Mouse (Mus musculus) G1E (cell line): ENCODE measurements around the gene Midn. TPM values are rescaled to one million over a fixed set of nuclear protein-coding genes. Genes with fewer than 3 reads are reported as not detected.

Experiments used
- ATAC-seq: 2 replicates; pipeline ENCODE4 v1.8.0; 2016; ENCODE audit warnings: mild to moderate bottlenecking; ENCODE audit not compliant: insufficient number of reproducible peaks, poor library complexity, low FRiP score, severe bottlenecking; ENCODE audit errors: extremely low read depth
- DNase-seq: peaks from one replicate; pipeline ENCODE4 v3.0.0; 2012; ENCODE audit warnings: low spot score
- H3K27me3 ChIP-seq: 2 replicates; pipeline ENCODE4 v1.6.1; 2012; ENCODE audit warnings: mild to moderate bottlenecking, low read length, inconsistent platforms; ENCODE audit not compliant: insufficient read depth
- H3K36me3 ChIP-seq: replicated peaks from 2 replicates; pipeline ENCODE3; 2012; ENCODE audit warnings: mild to moderate bottlenecking, inconsistent platforms
- H3K4me1 ChIP-seq: 2 replicates; pipeline ENCODE4 v1.6.1; 2012; ENCODE audit warnings: low read depth, low read length, inconsistent platforms, mixed read lengths; ENCODE audit not compliant: insufficient read depth
- H3K4me3 ChIP-seq: 2 replicates; pipeline ENCODE4 v1.5.1; 2012; ENCODE audit warnings: low read depth, mild to moderate bottlenecking, inconsistent platforms, low read length, moderate library complexity, mixed read lengths
- H3K9me3 ChIP-seq: replicated peaks from 2 replicates; pipeline ENCODE4 v1.6.1; 2012; ENCODE audit warnings: inconsistent platforms
- CTCF ChIP-seq: IDR thresholded peaks from 2 replicates; pipeline ENCODE4 v1.5.1; 2012; ENCODE audit warnings: low read depth, low read length, inconsistent platforms, mixed read lengths
- GATA1 ChIP-seq: IDR thresholded peaks from 2 replicates; pipeline ENCODE4 v1.6.1; 2012; ENCODE audit warnings: borderline replicate concordance, low read length, inconsistent platforms, mixed read lengths
- GATA2 ChIP-seq: IDR thresholded peaks from 2 replicates; pipeline ENCODE4 v1.6.1; 2012; ENCODE audit warnings: low read depth, low read length, inconsistent platforms, borderline replicate concordance
- POLR2AphosphoS5 ChIP-seq: IDR thresholded peaks from 2 replicates; pipeline ENCODE4 v1.6.1; 2012; ENCODE audit warnings: low read depth, low read length, inconsistent platforms; ENCODE audit not compliant: insufficient replicate concordance
- TAL1 ChIP-seq: conservative IDR thresholded peaks from 2 replicates; pipeline ENCODE4 v1.6.1; 2012; ENCODE audit warnings: low read depth, low read length, inconsistent platforms, mixed read lengths
- polyA plus RNA-seq: library from polyadenylated mRNA; stranded (reverse); fragments of >175 nt; gene quantifications from 2 replicates; pipeline ENCODE4 v1.2.3, GENCODE M21; 2012
- total RNA-seq, 2 experiments: library from RNA; stranded (forward) in 1 of 2; stranded (reverse) in 1 of 2; fragments of 200-1000 nt in 1 of 2; fragments of >200 nt in 1 of 2; fragmentation: Nextera tagmentation in 1 of 2; gene quantifications; 2 replicates each; pipeline ENCODE4 v1.2.3; 2014 to 2017

Gene Midn
- total and polyA plus RNA-seq, 3 experiments = 19.2 to 302 (median 89.8) TPM

GRCm38 (mm10) chr10:80133226-80133849, 14.7 kb upstream of the Midn start:
- Histone ChIP-seq H3K4me3 (no peak overlapping the region), H3K27me3 (no peaks in the 10 kb centered on the region; the same call in 1 of the 2 replicates), H3K36me3 (peaks cover 94% of the 10 kb centered on the region), H3K4me1 (peaks cover 61% of the 10 kb centered on the region), H3K9me3 (peaks cover 7% of the 10 kb centered on the region; the same call in 1 of the 2 replicates)
- DNase-seq (no peak), ATAC-seq (no peak)
- TF ChIP-seq TAL1 (no peak), POLR2AphosphoS5 (0 out of 2 replicates have a peak, but pooled peaks have one; percentile 40), CTCF (no peak)

- Histone ChIP-seq H3K27me3 (no peaks in the 10 kb centered on the region; the same call in 1 of the 2 replicates), H3K9me3 (peaks cover 7% of the 10 kb centered on the region; the same call in 1 of the 2 replicates), H3K4me3 (no peak overlapping the region; the same call in 1 of the 2 replicates), H3K36me3 (peaks cover 83% of the 10 kb centered on the region), H3K4me1 (peaks cover 68% of the 10 kb centered on the region)
- DNase-seq = no peak
- TF ChIP-seq TAL1 = no peak
- no peak for TF ChIP-seq CTCF
- TF ChIP-seq POLR2AphosphoS5 = no peak
- no peak for TF ChIP-seq GATA2
- no peak for TF ChIP-seq GATA1
- no peak for ATAC-seq
Observed at GRCm38 (mm10) chr10:80134421-80134820, 13.7 kb upstream of the Midn start.

- ATAC-seq (no peak), DNase-seq (no peak)
- Histone ChIP-seq H3K4me1 (peaks cover 68% of the 10 kb centered on the region), H3K9me3 (peaks cover 7% of the 10 kb centered on the region; the same call in 1 of the 2 replicates), H3K27me3 (no peaks in the 10 kb centered on the region; the same call in 1 of the 2 replicates), H3K4me3 (no peak overlapping the region), H3K36me3 (peaks cover 76% of the 10 kb centered on the region)
- TF ChIP-seq POLR2AphosphoS5 (no peak), CTCF (no peak), TAL1 (no peak), GATA2 (no peak), GATA1 (no peak)
Observed at GRCm38 (mm10) chr10:80135161-80135560, 12.9 kb upstream of the Midn start.

- ATAC-seq = no peak
- Histone ChIP-seq H3K36me3 (peaks cover 71% of the 10 kb centered on the region), H3K4me1 (peaks cover 73% of the 10 kb centered on the region), H3K4me3 (no peak overlapping the region), H3K9me3 (peaks cover 7% of the 10 kb centered on the region; the same call in 1 of the 2 replicates), H3K27me3 (no peaks in the 10 kb centered on the region; the same call in 1 of the 2 replicates)
- no peak for DNase-seq
- TF ChIP-seq TAL1 (no peak), GATA2 (no peak), POLR2AphosphoS5 (no peak), CTCF (no peak), GATA1 (no peak)
Observed at GRCm38 (mm10) chr10:80135641-80136040, 12.4 kb upstream of the Midn start.

- Histone ChIP-seq H3K4me3 (no peak overlapping the region), H3K36me3 (peaks cover 64% of the 10 kb centered on the region), H3K27me3 (no peaks in the 10 kb centered on the region; the same call in 1 of the 2 replicates), H3K9me3 (peaks cover 2% of the 10 kb centered on the region; the same call in 1 of the 2 replicates), H3K4me1 (peaks cover 74% of the 10 kb centered on the region)
- ATAC-seq (no peak), DNase-seq (no peak)
- TF ChIP-seq CTCF = no peak
- TF ChIP-seq GATA1 = no peak
- no peak for TF ChIP-seq POLR2AphosphoS5
- no peak for TF ChIP-seq TAL1
- TF ChIP-seq GATA2 = no peak
Observed at GRCm38 (mm10) chr10:80136179-80136951, 11.7 kb upstream of the Midn start.

- no peak for ATAC-seq
Observed at GRCm38 (mm10) chr10:80136952-80137625, 11.0 kb upstream of the Midn start.

More at GRCm38 (mm10) chr10:80136952-80137625, 11.0 kb upstream of the Midn start:
- no peaks in the 10 kb centered on the region for H3K9me3 ChIP-seq
- H3K36me3 ChIP-seq = peaks cover 56% of the 10 kb centered on the region
- DNase-seq = no peak
- H3K4me1 ChIP-seq = peaks cover 73% of the 10 kb centered on the region
- H3K27me3 ChIP-seq = no peaks in the 10 kb centered on the region; the same call in 1 of the 2 replicates
- TF ChIP-seq CTCF = no peak
- TF ChIP-seq GATA2 = no peak
- no peak for TF ChIP-seq GATA1
- no peak for TF ChIP-seq POLR2AphosphoS5
- no peak for TF ChIP-seq TAL1
- peak overlapping the region; percentile 46; the same call in 1 of the 2 replicates for H3K4me3 ChIP-seq
